Mouse (Mus musculus) A20 (cell line): ENCODE data around the gene Prr18.

Experiments used
- DNase-seq: peaks from one replicate; pipeline ENCODE4 v3.0.0-alpha.2; 2011; ENCODE audit warnings: low read depth, low spot score

Gene Prr18

GRCm38 (mm10) chr17:8388990-8389789 is 51.9 kb downstream of the Prr18 start:
- DNase-seq = no peak

- no peak for DNase-seq
Observed at GRCm38 (mm10) chr17:8389790-8390095, 52.5 kb downstream of the Prr18 start.

GRCm38 (mm10) chr17:8390487-8390886 is 53.2 kb downstream of the Prr18 start:
- no peak for DNase-seq
